Mouse (Mus musculus): ENCODE data around the gene Spef2. TPM values are rescaled to one million over a fixed set of nuclear protein-coding genes. Genes with fewer than 3 reads are reported as not detected.

The Spef2 gene
- total and polyA plus RNA-seq, 2 experiments from 2014 or later, result 0.11 to 1.1 TPM

GRCm38 (mm10) chr15:9577303-9577702 lies 171.4 kb downstream of the Spef2 start:
- Histone ChIP-seq H3K4me1 (ENCODE audit: control insufficient read depth, insufficient read depth) (no peaks in the 10 kb centered on the region), H3K9ac (replicated peaks; ENCODE audit: low read depth, low read length) (no peak overlapping the region), H3K27me3 (ENCODE audit: control insufficient read depth, insufficient read depth, low read length) (no peaks in the 10 kb centered on the region), H3K9me3 (replicated peaks; ENCODE audit: control insufficient read depth, low read length) (no peaks in the 10 kb centered on the region), H3K36me3 (replicated peaks; ENCODE audit: control insufficient read depth, insufficient read depth, low read length) (no peaks in the 10 kb centered on the region), H3K4me2 (ENCODE audit: low read depth, low read length) (no peak overlapping the region), H3K4me3 (ENCODE audit: low read depth, low read length) (no peak overlapping the region), H3K27ac (ENCODE audit: low read depth) (no peak overlapping the region)
- ATAC-seq (ENCODE audit: insufficient read depth, low read depth) (no peak), DNase-seq (ENCODE audit: low spot score) (no peak)
- WGBS, result 71% methylated on average over 4 of the region's 4 CpGs
- TF ChIP-seq CTCF (IDR thresholded peaks at IDR 0.05; ENCODE audit: low read depth) (no peak), EP300 (IDR thresholded peaks at IDR 0.05; ENCODE audit: low read depth) (no peak)

- Histone ChIP-seq H3K4me2 (ENCODE audit: low read depth, low read length) (no peak overlapping the region), H3K27ac (ENCODE audit: low read depth) (no peak overlapping the region), H3K9ac (replicated peaks; ENCODE audit: low read depth, low read length) (no peak overlapping the region), H3K9me3 (replicated peaks; ENCODE audit: control insufficient read depth, low read length) (no peaks in the 10 kb centered on the region), H3K4me3 (ENCODE audit: low read depth, low read length) (no peak overlapping the region), H3K36me3 (replicated peaks; ENCODE audit: control insufficient read depth, insufficient read depth, low read length) (no peaks in the 10 kb centered on the region), H3K27me3 (ENCODE audit: control insufficient read depth, insufficient read depth, low read length) (no peaks in the 10 kb centered on the region), H3K4me1 (ENCODE audit: control insufficient read depth, insufficient read depth) (no peaks in the 10 kb centered on the region)
- no peak for TF ChIP-seq CTCF (IDR thresholded peaks at IDR 0.05; ENCODE audit: low read depth)
- TF ChIP-seq EP300 (IDR thresholded peaks at IDR 0.05; ENCODE audit: low read depth), result no peak
- DNase-seq (ENCODE audit: low spot score), result no peak
- 71% methylated on average over 5 of the region's 5 CpGs for WGBS
- no peak for ATAC-seq (ENCODE audit: insufficient read depth, low read depth)
Observed at GRCm38 (mm10) chr15:9574796-9575195, 173.9 kb downstream of the Spef2 start.

- Histone ChIP-seq H3K9me3 (replicated peaks; ENCODE audit: control insufficient read depth, low read length) (no peaks in the 10 kb centered on the region), H3K27me3 (ENCODE audit: control insufficient read depth, insufficient read depth, low read length) (no peaks in the 10 kb centered on the region), H3K27ac (ENCODE audit: low read depth) (no peak overlapping the region), H3K9ac (replicated peaks; ENCODE audit: low read depth, low read length) (no peak overlapping the region), H3K4me2 (ENCODE audit: low read depth, low read length) (no peak overlapping the region), H3K36me3 (replicated peaks; ENCODE audit: control insufficient read depth, insufficient read depth, low read length) (no peaks in the 10 kb centered on the region), H3K4me1 (ENCODE audit: control insufficient read depth, insufficient read depth) (no peaks in the 10 kb centered on the region), H3K4me3 (ENCODE audit: low read depth, low read length) (no peak overlapping the region)
- 65% methylated on average over 4 of the region's 4 CpGs for WGBS
- TF ChIP-seq EP300 (IDR thresholded peaks at IDR 0.05; ENCODE audit: low read depth), result no peak
- TF ChIP-seq CTCF (IDR thresholded peaks at IDR 0.05; ENCODE audit: low read depth), result no peak
- DNase-seq (ENCODE audit: low spot score) (peak; percentile 22), ATAC-seq (ENCODE audit: insufficient read depth, low read depth) (no peak; the same call in 1 of the 2 replicates)
Observed at GRCm38 (mm10) chr15:9573361-9573760, 175.3 kb downstream of the Spef2 start.

GRCm38 (mm10) chr15:9572664-9573063 lies 176.0 kb downstream of the Spef2 start:
- no peak for DNase-seq (ENCODE audit: low spot score)
- Histone ChIP-seq H3K4me1 (ENCODE audit: control insufficient read depth, insufficient read depth) (no peaks in the 10 kb centered on the region), H3K4me2 (ENCODE audit: low read depth, low read length) (no peak overlapping the region), H3K4me3 (ENCODE audit: low read depth, low read length) (no peak overlapping the region), H3K9ac (replicated peaks; ENCODE audit: low read depth, low read length) (no peak overlapping the region), H3K27me3 (ENCODE audit: control insufficient read depth, insufficient read depth, low read length) (no peaks in the 10 kb centered on the region), H3K9me3 (replicated peaks; ENCODE audit: control insufficient read depth, low read length) (no peaks in the 10 kb centered on the region), H3K27ac (ENCODE audit: low read depth) (no peak overlapping the region), H3K36me3 (replicated peaks; ENCODE audit: control insufficient read depth, insufficient read depth, low read length) (no peaks in the 10 kb centered on the region)
- WGBS, result 78% methylated on average over 7 of the region's 7 CpGs
- TF ChIP-seq EP300 (IDR thresholded peaks at IDR 0.05; ENCODE audit: low read depth), result no peak
- TF ChIP-seq CTCF (IDR thresholded peaks at IDR 0.05; ENCODE audit: low read depth), result no peak
- ATAC-seq (ENCODE audit: insufficient read depth, low read depth), result no peak

- no peak overlapping the region for H3K27ac ChIP-seq (ENCODE audit: low read depth)
- H3K4me2 ChIP-seq (ENCODE audit: low read depth, low read length), result no peak overlapping the region
- WGBS, result 71% methylated on average over 2 of the region's 2 CpGs
- no peaks in the 10 kb centered on the region for H3K27me3 ChIP-seq (ENCODE audit: control insufficient read depth, insufficient read depth, low read length)
- no peak overlapping the region for H3K4me3 ChIP-seq (ENCODE audit: low read depth, low read length)
- DNase-seq (ENCODE audit: low spot score) (no peak), ATAC-seq (ENCODE audit: insufficient read depth, low read depth) (no peak)
- H3K36me3 ChIP-seq (replicated peaks; ENCODE audit: control insufficient read depth, insufficient read depth, low read length), result no peaks in the 10 kb centered on the region
- no peaks in the 10 kb centered on the region for H3K4me1 ChIP-seq (ENCODE audit: control insufficient read depth, insufficient read depth)
- TF ChIP-seq CTCF (IDR thresholded peaks at IDR 0.05; ENCODE audit: low read depth), result no peak
- no peak for TF ChIP-seq EP300 (IDR thresholded peaks at IDR 0.05; ENCODE audit: low read depth)
- no peaks in the 10 kb centered on the region for H3K9me3 ChIP-seq (replicated peaks; ENCODE audit: control insufficient read depth, low read length)
- H3K9ac ChIP-seq (replicated peaks; ENCODE audit: low read depth, low read length), result no peak overlapping the region
Observed at GRCm38 (mm10) chr15:9571896-9572295, 176.8 kb downstream of the Spef2 start.

- TF ChIP-seq CTCF (IDR thresholded peaks at IDR 0.05; ENCODE audit: low read depth) (no peak), EP300 (IDR thresholded peaks at IDR 0.05; ENCODE audit: low read depth) (no peak)
- H3K4me2 ChIP-seq (ENCODE audit: low read depth, low read length), result no peak overlapping the region
- H3K9ac ChIP-seq (replicated peaks; ENCODE audit: low read depth, low read length), result no peak overlapping the region
- no peak overlapping the region for H3K4me3 ChIP-seq (ENCODE audit: low read depth, low read length)
- H3K27ac ChIP-seq (ENCODE audit: low read depth), result no peak overlapping the region
- no peaks in the 10 kb centered on the region for H3K9me3 ChIP-seq (replicated peaks; ENCODE audit: control insufficient read depth, low read length)
- H3K4me1 ChIP-seq (ENCODE audit: control insufficient read depth, insufficient read depth), result no peaks in the 10 kb centered on the region
- 78% methylated on average over 4 of the region's 4 CpGs for WGBS
- no peaks in the 10 kb centered on the region for H3K36me3 ChIP-seq (replicated peaks; ENCODE audit: control insufficient read depth, insufficient read depth, low read length)
- no peaks in the 10 kb centered on the region for H3K27me3 ChIP-seq (ENCODE audit: control insufficient read depth, insufficient read depth, low read length)
- ATAC-seq (ENCODE audit: insufficient read depth, low read depth) (no peak), DNase-seq (ENCODE audit: low spot score) (no peak)
Observed at GRCm38 (mm10) chr15:9567316-9567715, 181.4 kb downstream of the Spef2 start.
